Mouse (Mus musculus) R1 (cell line): ENCODE results near the gene Thra.
A peak's percentile ranks its signal among the peaks of the same experiment; 100 is the strongest.

Experiments used
- DNase-seq: peaks from one replicate; pipeline ENCODE4 v3.0.0-alpha.2; 2018; ENCODE audit warnings: low read depth, low spot score

The Thra gene

GRCm38 (mm10) chr11:98745932-98746853, 5.8 kb downstream of the Thra start:
- DNase-seq, result no peak

- peak; percentile 55 for DNase-seq
Measured at GRCm38 (mm10) chr11:98746855-98747693, 6.6 kb downstream of the Thra start.

- DNase-seq, result no peak
Measured at GRCm38 (mm10) chr11:98747804-98748505, 7.5 kb downstream of the Thra start.

- DNase-seq, result peak; percentile 50
Measured at GRCm38 (mm10) chr11:98748506-98749416, 8.3 kb downstream of the Thra start.

- no peak for DNase-seq
Measured at GRCm38 (mm10) chr11:98749716-98750115, 9.3 kb downstream of the Thra start.

- DNase-seq, result no peak
Measured at GRCm38 (mm10) chr11:98750351-98751201, 10.1 kb downstream of the Thra start.

GRCm38 (mm10) chr11:98751221-98751782, 10.9 kb downstream of the Thra start:
- no peak for DNase-seq

GRCm38 (mm10) chr11:98752562-98753140, 12.2 kb downstream of the Thra start:
- DNase-seq, result no peak

- DNase-seq, result no peak
Measured at GRCm38 (mm10) chr11:98753264-98753663, 12.8 kb downstream of the Thra start.

- peak; percentile 65 for DNase-seq
Measured at GRCm38 (mm10) chr11:98754151-98754620, 13.7 kb downstream of the Thra start.

GRCm38 (mm10) chr11:98754621-98755181, 14.3 kb downstream of the Thra start:
- peak; percentile 85 for DNase-seq

GRCm38 (mm10) chr11:98755726-98756380, 15.4 kb downstream of the Thra start:
- no peak for DNase-seq

- DNase-seq, result no peak
Measured at GRCm38 (mm10) chr11:98756711-98757110, 16.3 kb downstream of the Thra start.

GRCm38 (mm10) chr11:98761939-98762338, 21.5 kb downstream of the Thra start:
- no peak for DNase-seq

GRCm38 (mm10) chr11:98762756-98763501, 22.5 kb downstream of the Thra start:
- peak; percentile 67 for DNase-seq

GRCm38 (mm10) chr11:98763502-98763861, 23.0 kb downstream of the Thra start:
- peak; percentile 64 for DNase-seq

GRCm38 (mm10) chr11:98764091-98764490, 23.7 kb downstream of the Thra start:
- DNase-seq, result no peak
